Mouse (Mus musculus) megakaryocyte, adult 5-6 weeks (primary cell): Measurements from ENCODE around the gene Ppfia4. TPM values are rescaled to one million over a fixed set of nuclear protein-coding genes. Genes with fewer than 3 reads are reported as not detected.
"Not testable (repeated sequence)": the region's sequence is repeated elsewhere in the genome, so short reads cannot be mapped to it uniquely, and the experiment has no call there.

Source experiments
- ATAC-seq: 2 replicates; pipeline ENCODE4 v1.8.0; 2016; ENCODE audit warnings: mild to moderate bottlenecking, inconsistent platforms; ENCODE audit not compliant: poor library complexity, severe bottlenecking
- total RNA-seq, 2 experiments: library from RNA; stranded (forward) in 1 of 2; stranded (reverse) in 1 of 2; fragments of 153-499, 151-499 nt in 1 of 2; fragments of 221-1000, 200-1000 nt in 1 of 2; gene quantifications; 2 replicates each; pipeline versions ENCODE4 v1.2.3 to v1.2.4; 2015 to 2017

The Ppfia4 gene
- total RNA-seq, 2 experiments from 2014 or later, result 50.5 to 55.6 TPM

- ATAC-seq, result no peak
These were observed 58.2 kb downstream of the Ppfia4 start for GRCm38 (mm10) chr1:134274483-134274920.

GRCm38 (mm10) chr1:134273493-134274395, 59.0 kb downstream of the Ppfia4 start:
- ATAC-seq, result no peak

- no peak for ATAC-seq
These were observed 59.9 kb downstream of the Ppfia4 start for GRCm38 (mm10) chr1:134272754-134273250.

GRCm38 (mm10) chr1:134270026-134270425, 62.7 kb downstream of the Ppfia4 start:
- ATAC-seq, result no peak

GRCm38 (mm10) chr1:134265797-134266196, 66.9 kb downstream of the Ppfia4 start:
- ATAC-seq, result no peak

- no peak for ATAC-seq
These were observed 68.4 kb downstream of the Ppfia4 start for GRCm38 (mm10) chr1:134264341-134264740.

GRCm38 (mm10) chr1:134249681-134250080, 83.0 kb downstream of the Ppfia4 start:
- ATAC-seq, result not testable (repeated sequence)

Other genes starting within 250 kb of the Ppfia4 start
- 0.16 and 0.83 TPM in 2 replicates for gene Chit1, start 221.7 kb downstream of the Ppfia4 start, total RNA-seq (2015)
- gene Chit1, start 221.7 kb downstream of the Ppfia4 start, total RNA-seq (2017), result 0.07 TPM in 1 of 2 replicates, not detected in the other
- 137 and 168 TPM in 2 replicates for gene Chil1, start 150.8 kb downstream of the Ppfia4 start, total RNA-seq (2015)
- gene Chil1, start 150.8 kb downstream of the Ppfia4 start, total RNA-seq (2017), result 120 and 142 TPM in 2 replicates
- gene Mybph, start 139.5 kb downstream of the Ppfia4 start, total RNA-seq (2015), result 0.09 and 0.16 TPM in 2 replicates
- gene Mybph, start 139.5 kb downstream of the Ppfia4 start, total RNA-seq (2017), result not detected in 2 replicates
- gene Adora1, start 97.5 kb downstream of the Ppfia4 start, total RNA-seq (2015), result not detected in 2 replicates
- gene Adora1, start 97.5 kb downstream of the Ppfia4 start, total RNA-seq (2017), result not detected in 2 replicates
- not detected in 2 replicates for gene Myog, start 42.9 kb downstream of the Ppfia4 start, total RNA-seq (2015)
- gene Myog, start 42.9 kb downstream of the Ppfia4 start, total RNA-seq (2017), result not detected in 2 replicates
- 33.5 and 39.2 TPM in 2 replicates for gene Tmem183a, start 29.1 kb upstream of the Ppfia4 start, total RNA-seq (2015)
- gene Tmem183a, start 29.1 kb upstream of the Ppfia4 start, total RNA-seq (2017), result 50.4 and 55.3 TPM in 2 replicates
- not detected in 2 replicates for gene 4933406M09Rik, start 53.0 kb upstream of the Ppfia4 start, total RNA-seq (2015)
- not detected in 2 replicates for gene 4933406M09Rik, start 53.0 kb upstream of the Ppfia4 start, total RNA-seq (2017)
- gene Cyb5r1, start 72.6 kb upstream of the Ppfia4 start, total RNA-seq (2015), result 54.5 and 69.7 TPM in 2 replicates
- 43.8 and 46.8 TPM in 2 replicates for gene Cyb5r1, start 72.6 kb upstream of the Ppfia4 start, total RNA-seq (2017)
- 118 and 120 TPM in 2 replicates for gene Adipor1, start 82.5 kb upstream of the Ppfia4 start, total RNA-seq (2015)
- 73.8 and 83.6 TPM in 2 replicates for gene Adipor1, start 82.5 kb upstream of the Ppfia4 start, total RNA-seq (2017)
- 10.0 and 10.2 TPM in 2 replicates for gene Klhl12, start 122.6 kb upstream of the Ppfia4 start, total RNA-seq (2015)
- 11.2 and 12.8 TPM in 2 replicates for gene Klhl12, start 122.6 kb upstream of the Ppfia4 start, total RNA-seq (2017)
- 20.6 and 24.1 TPM in 2 replicates for gene Rabif, start 161.7 kb upstream of the Ppfia4 start, total RNA-seq (2015)
- gene Rabif, start 161.7 kb upstream of the Ppfia4 start, total RNA-seq (2017), result 16.1 and 18.6 TPM in 2 replicates
- gene Mgat4e, start 216.8 kb upstream of the Ppfia4 start, total RNA-seq (2015), result not detected in 2 replicates
- gene Mgat4e, start 216.8 kb upstream of the Ppfia4 start, total RNA-seq (2017), result not detected in 2 replicates
- gene Kdm5b, start 227.2 kb upstream of the Ppfia4 start, total RNA-seq (2015), result 7.1 and 9.5 TPM in 2 replicates
- gene Kdm5b, start 227.2 kb upstream of the Ppfia4 start, total RNA-seq (2017), result 7.1 and 10.2 TPM in 2 replicates